Mouse (Mus musculus) embryonic fibroblast, embryonic 13.5 days (primary cell): Measurements from ENCODE around the gene Ykt6. TPM values are rescaled to one million over a fixed set of nuclear protein-coding genes. Genes with fewer than 3 reads are reported as not detected.

Experiments used
- H3K27ac ChIP-seq: 2 replicates; pipeline ENCODE4 v1.5.1; 2012; ENCODE audit warnings: low read length, control low read depth, inconsistent platforms; ENCODE audit not compliant: insufficient read depth
- H3K4me1 ChIP-seq: 2 replicates; pipeline ENCODE4 v1.6.1; 2011; ENCODE audit warnings: low read length; ENCODE audit not compliant: control insufficient read depth, insufficient read depth
- H3K4me3 ChIP-seq: 2 replicates; pipeline ENCODE4 v1.5.1; 2011; ENCODE audit warnings: mild to moderate bottlenecking, control low read depth, low read length; ENCODE audit not compliant: insufficient read depth
- CTCF ChIP-seq: IDR thresholded peaks from 2 replicates; pipeline ENCODE4 v1.5.1; 2011; ENCODE audit warnings: mild to moderate bottlenecking, control low read depth, low read length, moderate library complexity, borderline replicate concordance; ENCODE audit not compliant: insufficient read depth
- POLR2A ChIP-seq: IDR thresholded peaks from 2 replicates; pipeline ENCODE4 v1.6.1; 2011; ENCODE audit warnings: low read depth, mild to moderate bottlenecking, control low read depth, low read length, moderate library complexity
- polyA plus RNA-seq: library from polyadenylated mRNA; stranded (reverse); fragments of >200 nt; gene quantifications from 2 replicates; pipeline ENCODE4 v1.2.4, GENCODE M21; 2011; ENCODE audit warnings: low read depth; ENCODE audit not compliant: missing spikeins, insufficient read length

The Ykt6 gene
- polyA plus RNA-seq = 105 and 114 TPM in 2 replicates

DNA sequence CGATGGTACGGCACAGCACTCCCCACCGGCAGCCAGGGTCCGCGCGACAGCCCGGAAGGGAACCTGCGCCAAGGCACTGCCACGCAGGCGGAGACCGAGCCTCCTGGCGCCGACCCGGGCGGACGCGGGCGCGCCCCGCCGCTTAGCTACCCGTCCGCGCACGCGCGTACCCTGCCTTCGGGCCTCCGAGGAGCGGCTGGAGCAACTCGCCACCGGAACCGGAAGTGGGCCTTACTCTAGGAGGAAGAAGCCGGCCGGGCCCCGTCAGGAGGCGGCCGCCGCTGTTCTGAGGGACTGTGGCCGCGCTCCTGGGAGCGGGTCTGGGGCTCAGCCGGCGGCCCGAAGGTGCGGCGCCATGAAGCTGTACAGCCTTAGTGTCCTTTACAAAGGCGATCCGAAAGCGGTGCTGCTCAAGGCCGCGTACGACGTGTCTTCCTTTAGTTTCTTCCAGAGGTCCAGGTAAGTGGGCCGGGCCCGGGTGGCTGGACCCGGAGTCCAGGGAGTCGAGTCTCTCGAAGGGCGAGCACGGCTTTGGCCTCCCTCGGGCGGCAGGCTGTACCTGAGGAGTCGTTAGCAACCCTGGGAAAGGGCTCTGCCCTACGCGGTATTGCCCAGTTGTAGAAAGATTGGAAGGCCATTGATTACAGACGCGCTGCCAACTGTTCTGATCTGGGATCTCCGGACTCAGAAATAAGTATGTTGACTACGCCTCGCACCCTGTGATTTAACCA is at the start of gene Ykt6:
Gene Ykt6 (plus strand): TSS at position 148 of the 731 bp plus-strand sequence.
- peak; percentile 78 for TF ChIP-seq POLR2A
- TF ChIP-seq CTCF = no peak
- Histone ChIP-seq H3K27ac (peak within 1 kb of the TSS; percentile 95), H3K4me1 (peaks cover 7% of the 10 kb centered on the region; the same call in 1 of the 2 replicates), H3K4me3 (peak within 1 kb of the TSS; percentile 97)

DNA sequence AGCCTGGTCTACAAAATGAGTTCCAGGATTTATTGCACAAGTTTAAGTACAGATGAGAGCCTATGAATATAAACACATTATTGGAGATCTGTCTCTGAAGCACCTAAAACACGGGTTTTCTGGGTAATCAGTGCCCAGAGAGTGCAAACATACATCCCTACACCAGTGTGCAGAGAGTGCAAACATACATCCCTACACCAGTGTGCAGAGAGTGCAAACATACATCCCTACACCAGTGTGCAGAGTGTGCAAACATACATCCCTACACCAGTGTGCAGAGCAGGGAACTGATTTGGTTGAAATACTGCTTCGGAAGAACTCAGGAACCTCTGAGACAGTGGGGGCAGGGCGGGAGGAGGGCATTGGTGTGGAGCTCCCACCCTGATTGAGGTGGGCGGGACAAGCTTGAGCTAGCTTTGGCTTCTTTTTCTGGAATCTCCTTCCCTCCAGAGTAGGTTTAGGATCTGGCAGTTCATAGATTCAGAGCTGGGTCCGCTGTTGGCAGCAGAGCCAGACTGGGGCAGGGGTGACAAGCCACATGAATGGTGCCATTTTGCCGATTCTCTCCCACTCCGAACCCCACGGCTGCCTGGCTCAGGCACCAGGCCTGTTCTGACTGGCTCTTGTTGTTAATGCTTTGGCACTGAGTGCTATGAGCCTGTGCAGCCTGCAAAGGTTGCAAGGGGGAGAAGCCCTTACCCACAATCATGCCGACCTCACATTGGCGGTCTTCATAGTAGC is 49.5 kb upstream of the Ykt6 start:
- no peak overlapping the region for H3K4me3 ChIP-seq

DNA sequence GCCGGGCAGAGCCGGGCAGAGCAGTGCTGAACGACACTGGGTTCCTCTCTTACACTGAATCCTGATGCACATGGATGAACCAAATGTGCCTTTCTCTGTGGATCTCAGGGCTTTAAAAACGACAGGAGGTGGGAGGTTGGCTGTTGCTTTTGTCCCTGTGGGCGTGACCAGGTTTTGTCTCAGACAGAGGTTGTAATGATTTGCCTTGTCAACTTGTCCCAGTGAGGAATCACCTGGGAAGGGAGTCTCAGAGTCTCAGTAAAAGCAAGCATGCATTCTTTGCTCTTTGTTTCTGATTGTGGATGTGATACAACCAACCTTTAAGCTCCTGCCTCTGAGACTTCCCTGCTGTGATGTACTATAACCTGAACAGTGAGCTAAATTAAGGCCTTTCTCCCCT is 48.4 kb upstream of the Ykt6 start:
- no peak overlapping the region for H3K4me3 ChIP-seq
- TF ChIP-seq CTCF (no peak), POLR2A (no peak)
- no peak overlapping the region for H3K27ac ChIP-seq
- 0 out of 2 replicates have a peak, but pooled peaks cover 3% of the 10 kb centered on the region for H3K4me1 ChIP-seq

More for the DNA sequence above, 49.5 kb upstream of the Ykt6 start:
- Histone ChIP-seq H3K4me1 (0 out of 2 replicates have a peak, but pooled peaks cover 3% of the 10 kb centered on the region), H3K27ac (no peak overlapping the region)
- TF ChIP-seq CTCF = no peak
- no peak for TF ChIP-seq POLR2A

DNA sequence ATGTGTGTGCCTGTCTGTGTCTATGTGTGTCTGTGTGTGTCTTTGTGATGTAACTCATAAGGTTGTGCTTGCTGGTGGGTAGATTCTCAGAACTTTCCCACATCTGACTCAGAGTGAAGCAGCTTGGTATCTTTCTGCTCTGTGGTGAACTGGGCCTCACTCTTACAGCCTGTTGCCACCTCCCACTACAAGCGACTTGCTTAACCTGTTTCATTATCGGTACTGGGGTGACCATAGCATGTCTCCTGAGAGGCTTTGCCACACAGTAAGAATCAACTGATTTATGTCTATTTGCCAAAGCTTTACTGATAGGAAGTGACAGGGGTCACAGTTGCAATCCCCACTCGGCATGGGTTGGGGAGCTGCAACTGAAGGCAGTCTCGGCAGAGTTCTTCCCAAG is 46.9 kb upstream of the Ykt6 start:
- Histone ChIP-seq H3K4me1 (no peaks in the 10 kb centered on the region), H3K27ac (no peak overlapping the region), H3K4me3 (no peak overlapping the region)
- TF ChIP-seq CTCF (no peak), POLR2A (no peak)

DNA sequence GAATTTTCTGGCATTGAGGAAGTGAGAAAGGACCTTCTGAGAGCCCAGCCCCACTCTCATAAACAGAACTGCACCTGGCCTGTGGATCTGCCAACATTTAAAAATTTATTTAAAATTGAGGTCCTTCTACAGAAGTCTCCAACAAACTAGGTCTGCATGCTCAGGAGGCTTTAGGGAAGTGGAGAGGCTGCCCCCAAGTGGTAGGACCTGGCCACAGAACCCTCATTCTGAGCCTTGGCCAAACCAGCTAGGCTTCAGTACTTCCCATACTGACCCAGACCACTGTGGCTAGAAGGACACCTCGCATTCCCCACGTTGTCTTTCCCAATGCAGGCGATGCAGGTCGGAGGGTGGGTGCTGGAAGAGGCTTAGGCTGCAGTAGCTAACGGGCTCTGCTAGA is 42.9 kb upstream of the Ykt6 start:
- Histone ChIP-seq H3K27ac (no peak overlapping the region), H3K4me3 (no peak overlapping the region), H3K4me1 (no peaks in the 10 kb centered on the region)
- TF ChIP-seq POLR2A (no peak), CTCF (peak; percentile 55; the same call in 1 of the 2 replicates)

DNA sequence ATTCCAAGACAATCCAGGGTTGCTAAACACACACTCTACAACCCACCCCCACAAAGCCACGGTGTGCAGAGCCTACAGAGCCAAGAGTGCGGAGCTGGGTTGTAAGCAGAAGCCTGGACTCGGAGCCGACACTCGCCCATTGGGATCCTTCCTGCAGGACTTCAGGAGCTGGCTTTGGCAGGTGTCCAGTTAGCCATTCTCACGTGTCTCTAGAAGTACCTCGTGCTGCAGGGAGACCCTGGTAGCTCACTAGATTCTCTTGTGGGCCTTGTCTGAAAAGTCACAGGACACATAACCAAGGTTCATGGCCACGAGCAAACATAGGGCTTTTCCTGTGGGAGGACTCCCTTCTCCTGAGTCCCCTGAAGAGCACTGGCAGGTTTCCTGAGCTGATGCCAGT is 42.2 kb upstream of the Ykt6 start:
- TF ChIP-seq CTCF = no peak
- no peak for TF ChIP-seq POLR2A
- Histone ChIP-seq H3K4me3 (no peak overlapping the region), H3K27ac (no peak overlapping the region)

DNA sequence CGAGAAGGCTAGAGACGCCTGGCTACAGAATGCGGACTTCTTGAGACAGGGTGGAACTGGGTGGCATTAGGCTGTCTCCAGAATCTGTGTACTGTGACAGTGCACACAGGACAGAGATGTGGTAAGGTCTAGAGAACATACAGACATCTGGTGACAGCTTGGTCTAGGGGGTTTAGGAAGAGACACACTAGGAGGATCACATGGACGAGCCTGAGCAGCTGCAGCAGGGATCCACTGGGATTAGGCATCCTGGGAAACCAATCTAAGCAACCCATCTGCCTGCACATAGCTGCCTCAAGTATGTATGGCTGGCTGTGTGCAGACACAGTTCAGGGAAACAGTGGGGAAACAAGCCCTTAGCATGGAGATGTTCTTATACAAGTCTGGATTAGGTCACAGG is 41.6 kb upstream of the Ykt6 start:
- Histone ChIP-seq H3K27ac (no peak overlapping the region), H3K4me1 (no peaks in the 10 kb centered on the region), H3K4me3 (no peak overlapping the region)
- no peak for TF ChIP-seq POLR2A
- TF ChIP-seq CTCF = no peak

More for the DNA sequence above, 42.2 kb upstream of the Ykt6 start:
- no peaks in the 10 kb centered on the region for H3K4me1 ChIP-seq

DNA sequence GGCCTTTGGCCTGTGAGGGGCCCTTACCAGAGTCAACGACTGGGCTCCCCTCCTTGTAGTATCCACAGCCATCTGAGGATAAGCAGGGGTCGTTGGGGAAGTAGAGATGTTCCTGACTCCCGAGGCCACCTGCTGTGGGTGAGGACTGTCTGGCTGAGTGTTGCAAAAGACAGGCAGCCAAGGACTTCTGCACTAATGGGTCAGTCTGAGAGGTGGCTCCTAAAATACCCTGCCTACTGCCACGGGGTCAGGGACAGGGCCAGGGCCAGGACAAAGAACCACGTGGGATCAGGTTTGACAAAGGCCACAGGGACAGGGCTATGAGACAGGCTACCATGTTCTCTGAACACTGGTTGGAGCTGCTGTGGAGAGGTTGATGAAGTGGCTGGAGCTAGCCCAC is 40.6 kb upstream of the Ykt6 start:
- Histone ChIP-seq H3K4me1 (no peaks in the 10 kb centered on the region), H3K4me3 (no peak overlapping the region), H3K27ac (no peak overlapping the region)
- TF ChIP-seq POLR2A = no peak
- no peak for TF ChIP-seq CTCF

DNA sequence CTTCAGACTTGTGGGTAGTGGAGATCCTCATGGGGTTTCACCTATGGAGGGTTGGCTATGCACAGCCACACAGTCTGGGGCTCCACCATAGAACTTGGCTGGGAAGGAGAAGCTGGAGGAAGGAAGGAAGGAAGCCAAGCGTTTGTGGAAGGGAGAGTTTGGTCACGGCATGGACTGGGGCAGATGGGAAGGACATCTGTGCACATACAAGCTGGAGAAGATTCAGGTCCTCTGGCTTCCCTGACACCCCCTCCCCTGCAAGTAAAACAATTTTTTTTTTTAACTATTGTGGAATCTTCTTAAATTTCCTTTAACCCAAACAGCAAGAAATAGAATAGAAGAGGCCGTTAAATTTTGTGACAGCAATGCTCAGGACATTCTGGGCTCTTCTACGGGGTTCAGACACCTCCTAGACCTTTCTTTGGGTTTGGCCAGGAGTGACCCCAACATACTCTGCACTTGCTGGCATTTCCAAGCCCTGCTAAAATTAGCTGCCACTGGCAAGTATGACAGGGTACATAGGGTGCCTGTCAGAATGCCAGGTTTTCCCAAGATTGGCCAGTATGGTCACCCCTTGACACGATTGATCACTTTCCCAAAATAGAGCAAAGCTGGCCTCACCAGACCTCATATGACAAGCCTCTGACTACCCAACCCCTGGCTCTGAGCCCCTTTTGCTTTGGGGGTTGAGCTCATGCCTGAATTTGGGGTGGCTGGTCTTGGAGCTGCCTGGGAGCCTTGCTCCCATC is 39.9 kb upstream of the Ykt6 start:
- Histone ChIP-seq H3K4me3 (no peak overlapping the region), H3K27ac (no peak overlapping the region)
- TF ChIP-seq CTCF (no peak), POLR2A (no peak)

DNA sequence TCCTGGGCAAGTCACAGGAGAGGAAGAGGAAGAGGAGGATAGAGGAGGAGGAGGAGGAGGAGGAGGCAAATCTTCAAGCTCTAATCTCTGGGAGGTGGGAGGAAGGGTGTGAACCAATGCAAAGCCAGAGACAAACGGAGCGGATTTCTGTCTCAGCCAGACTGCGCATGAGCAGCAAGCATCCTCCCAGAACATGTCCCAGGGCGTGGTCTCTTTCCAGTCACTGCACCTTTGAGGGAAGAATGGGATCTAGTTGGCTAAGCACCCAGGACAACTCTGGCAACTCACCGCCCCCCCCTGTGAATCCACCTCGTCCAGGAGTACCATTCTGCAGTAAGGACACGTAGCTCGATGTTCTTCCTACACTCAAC is 39.3 kb upstream of the Ykt6 start:
- TF ChIP-seq CTCF (no peak), POLR2A (no peak)

More for the DNA sequence above, 39.9 kb upstream of the Ykt6 start:
- H3K4me1 ChIP-seq = no peaks in the 10 kb centered on the region

More for the DNA sequence above, 39.3 kb upstream of the Ykt6 start:
- Histone ChIP-seq H3K27ac (no peak overlapping the region), H3K4me1 (no peaks in the 10 kb centered on the region), H3K4me3 (no peak overlapping the region)
